Mouse (Mus musculus) midbrain, embryonic 16.5 days (tissue): ENCODE results near the gene Rad51b. TPM values are rescaled to one million over a fixed set of nuclear protein-coding genes. Genes with fewer than 3 reads are reported as not detected.
A peak's percentile ranks its signal among the peaks of the same experiment; 100 is the strongest.

Experiments used
- ATAC-seq: fragments of 200-750 bp; cut with Nextera tagmentation; 2 replicates; pipeline ENCODE4 v1.8.0; 2017; ENCODE audit warnings: moderate TSS enrichment
- H3K27ac ChIP-seq: fragments of 300-500 bp; sonication (generic); 2 replicates; pipeline ENCODE4 v1.5.1; 2014; ENCODE audit warnings: mild to moderate bottlenecking, low read length, mixed read lengths
- H3K27me3 ChIP-seq: fragments of 300-500 bp; sonication (generic); 2 replicates; pipeline ENCODE4 v1.6.1; 2014; ENCODE audit warnings: low read depth, low read length, mixed read lengths; ENCODE audit not compliant: control insufficient read depth, insufficient read depth
- H3K36me3 ChIP-seq: fragments of 300-500 bp; sonication (generic); 2 replicates; pipeline ENCODE4 v1.6.1; 2014; ENCODE audit warnings: mild to moderate bottlenecking, low read length, moderate library complexity, mixed read lengths; ENCODE audit not compliant: control insufficient read depth, insufficient read depth
- H3K4me1 ChIP-seq: fragments of 300-500 bp; sonication (generic); 2 replicates; pipeline ENCODE4 v1.6.1; 2014; ENCODE audit warnings: mild to moderate bottlenecking, low read length, mixed read lengths; ENCODE audit not compliant: control insufficient read depth, insufficient read depth
- H3K4me2 ChIP-seq: fragments of 300-500 bp; sonication (generic); 2 replicates; pipeline ENCODE4 v1.6.1; 2014; ENCODE audit warnings: mild to moderate bottlenecking, low read length, mixed read lengths
- H3K4me3 ChIP-seq: fragments of 300-500 bp; sonication (generic); 2 replicates; pipeline ENCODE4 v1.5.1; 2014; ENCODE audit warnings: low read depth, mild to moderate bottlenecking, low read length, moderate library complexity, mixed read lengths
- H3K9ac ChIP-seq: fragments of 300-500 bp; sonication (generic); 2 replicates; pipeline ENCODE4 v1.6.1; 2014; ENCODE audit warnings: low read depth, low read length, mixed read lengths
- H3K9me3 ChIP-seq: fragments of 300-500 bp; sonication (generic); replicated peaks from 2 replicates; pipeline ENCODE4 v1.6.1; 2014; ENCODE audit warnings: mild to moderate bottlenecking, low read length, mixed read lengths; ENCODE audit not compliant: control insufficient read depth, poor library complexity, severe bottlenecking
- WGBS: fragments of 180-500 bp; shearing (Covaris S2); extraction: QIAGEN DNeasy Blood & Tissue Kit; methylation state at CpG from one replicate; pipeline ENCODE4 v1.1.7; 2014; 5-methylcytosine and 5-hydroxymethylcytosine counted together
- polyA plus RNA-seq: library from polyadenylated mRNA; unstranded; fragments of >200 nt; fragmentation: Nextera tagmentation; extraction: Ambion mirVana; gene quantifications from 2 replicates; pipeline ENCODE4 v1.2.1, GENCODE M21; 2015

Rad51b gene
- polyA plus RNA-seq, 1 experiment from 2014 or later: 1.5 TPM

- Histone ChIP-seq H3K4me2 (peak overlapping the region; percentile 1; the same call in 1 of the 2 replicates), H3K4me1 (peaks cover 19% of the 10 kb centered on the region), H3K27me3 (no peaks in the 10 kb centered on the region; the same call in 1 of the 2 replicates), H3K9me3 (no peaks in the 10 kb centered on the region), H3K27ac (peak overlapping the region; percentile 4), H3K4me3 (no peak overlapping the region), H3K36me3 (no peaks in the 10 kb centered on the region), H3K9ac (peak overlapping the region; percentile 17)
- peak; percentile 78 for ATAC-seq
- WGBS: 3% methylated on average over 10 of the region's 10 CpGs
These were observed 510.3 kb downstream of the Rad51b start for GRCm38 (mm10) chr12:79807410-79807847.

- no peak for ATAC-seq
- H3K27ac ChIP-seq: peak overlapping the region; percentile 14; the same call in 1 of the 2 replicates
- 10% methylated on average over 8 of the region's 8 CpGs for WGBS
- no peak overlapping the region for H3K4me2 ChIP-seq
- H3K9ac ChIP-seq: no peak overlapping the region
- H3K36me3 ChIP-seq: no peaks in the 10 kb centered on the region
- H3K4me3 ChIP-seq: no peak overlapping the region
- H3K4me1 ChIP-seq: peaks cover 19% of the 10 kb centered on the region
- H3K9me3 ChIP-seq: no peaks in the 10 kb centered on the region
- no peaks in the 10 kb centered on the region; the same call in 1 of the 2 replicates for H3K27me3 ChIP-seq
These were observed 510.9 kb downstream of the Rad51b start for GRCm38 (mm10) chr12:79807938-79808401.

DNA sequence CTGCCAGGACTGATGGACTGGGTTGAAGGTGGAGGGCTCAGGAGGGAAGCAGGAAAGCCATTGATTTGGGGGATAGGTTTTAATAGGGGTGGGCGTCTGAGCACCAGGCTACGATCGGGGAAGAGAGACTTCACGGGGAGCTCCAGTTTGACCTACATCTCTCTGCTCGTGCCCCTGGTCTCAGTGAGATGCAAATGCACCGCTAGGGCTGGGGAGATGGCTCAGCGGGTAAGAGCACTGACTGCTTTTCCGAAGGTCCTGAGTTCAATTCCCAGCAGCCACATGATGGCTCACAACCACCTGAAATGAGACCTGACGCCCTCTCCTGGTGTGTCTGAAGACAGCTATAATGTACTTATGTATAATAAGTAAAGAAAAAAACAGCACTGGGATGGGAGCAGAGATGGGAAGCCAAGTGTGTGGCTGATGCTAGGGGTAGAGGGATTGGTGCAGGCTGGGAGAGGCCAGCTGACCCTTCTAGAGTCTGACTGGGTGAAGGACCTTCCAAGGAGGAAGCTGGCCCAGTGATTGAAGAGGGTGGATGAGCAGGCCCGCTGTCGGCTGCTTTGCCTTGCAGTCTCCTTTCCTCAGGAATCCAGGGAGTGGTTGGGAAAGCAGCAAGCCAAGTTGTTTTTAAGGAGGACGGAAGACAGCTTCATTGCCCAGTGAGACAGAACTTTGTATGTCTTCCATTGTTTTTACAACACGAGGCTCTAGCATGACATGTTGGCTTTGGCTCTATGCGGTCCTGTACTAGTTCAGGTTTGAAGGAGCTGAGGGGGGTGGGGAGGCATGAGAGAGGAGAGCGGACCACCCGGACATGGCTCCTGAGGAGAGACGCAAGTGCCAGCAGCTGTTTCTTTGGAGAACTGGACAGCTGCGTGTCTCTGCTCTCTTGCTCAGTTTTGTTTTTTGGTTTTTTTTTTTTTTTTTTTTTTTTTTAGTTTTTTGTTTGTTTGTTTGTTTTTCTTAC is 511.6 kb downstream of the Rad51b start:
- 44% methylated on average over 18 of the region's 18 CpGs for WGBS
- Histone ChIP-seq H3K9ac (no peak overlapping the region), H3K9me3 (no peaks in the 10 kb centered on the region), H3K36me3 (no peaks in the 10 kb centered on the region), H3K27me3 (no peaks in the 10 kb centered on the region; the same call in 1 of the 2 replicates), H3K27ac (peak overlapping the region; percentile 14; the same call in 1 of the 2 replicates), H3K4me1 (peaks cover 21% of the 10 kb centered on the region), H3K4me3 (no peak overlapping the region), H3K4me2 (no peak overlapping the region)
- no peak for ATAC-seq

DNA sequence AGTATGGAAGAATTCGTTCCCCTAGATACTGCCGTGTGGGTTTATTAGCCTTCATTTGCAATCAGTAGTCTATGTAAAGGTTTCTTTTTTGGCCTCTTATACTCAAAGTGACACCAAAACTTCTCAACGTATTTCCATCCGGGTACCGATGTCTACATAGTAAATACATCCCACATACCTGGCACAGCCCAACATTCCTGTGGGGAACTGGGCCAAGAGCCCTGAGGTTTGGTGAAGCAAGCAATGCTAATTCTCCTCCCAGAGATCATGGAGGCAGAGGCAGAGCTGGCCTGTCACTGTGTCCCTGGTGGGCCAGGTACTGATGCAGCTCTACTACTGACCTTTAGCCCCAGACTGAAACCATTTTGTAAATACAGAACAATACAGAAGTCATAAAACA is 512.4 kb downstream of the Rad51b start:
- H3K9me3 ChIP-seq: no peaks in the 10 kb centered on the region
- no peak overlapping the region for H3K4me2 ChIP-seq
- H3K4me1 ChIP-seq: peaks cover 26% of the 10 kb centered on the region
- H3K4me3 ChIP-seq: no peak overlapping the region
- H3K27ac ChIP-seq: no peak overlapping the region
- H3K9ac ChIP-seq: no peak overlapping the region
- H3K36me3 ChIP-seq: no peaks in the 10 kb centered on the region
- ATAC-seq: no peak
- WGBS: 85% methylated on average over 5 of the region's 5 CpGs
- no peaks in the 10 kb centered on the region; the same call in 1 of the 2 replicates for H3K27me3 ChIP-seq

GRCm38 (mm10) chr12:79812422-79812821 is 515.3 kb downstream of the Rad51b start:
- Histone ChIP-seq H3K27me3 (no peaks in the 10 kb centered on the region; the same call in 1 of the 2 replicates), H3K27ac (no peak overlapping the region), H3K36me3 (no peaks in the 10 kb centered on the region), H3K4me3 (no peak overlapping the region), H3K9me3 (no peaks in the 10 kb centered on the region; the same call in 1 of the 2 replicates), H3K4me1 (peaks cover 15% of the 10 kb centered on the region; the same call in 1 of the 2 replicates), H3K9ac (no peak overlapping the region), H3K4me2 (no peak overlapping the region)
- no peak for ATAC-seq
- 33% methylated on average over 8 of the region's 8 CpGs for WGBS

DNA sequence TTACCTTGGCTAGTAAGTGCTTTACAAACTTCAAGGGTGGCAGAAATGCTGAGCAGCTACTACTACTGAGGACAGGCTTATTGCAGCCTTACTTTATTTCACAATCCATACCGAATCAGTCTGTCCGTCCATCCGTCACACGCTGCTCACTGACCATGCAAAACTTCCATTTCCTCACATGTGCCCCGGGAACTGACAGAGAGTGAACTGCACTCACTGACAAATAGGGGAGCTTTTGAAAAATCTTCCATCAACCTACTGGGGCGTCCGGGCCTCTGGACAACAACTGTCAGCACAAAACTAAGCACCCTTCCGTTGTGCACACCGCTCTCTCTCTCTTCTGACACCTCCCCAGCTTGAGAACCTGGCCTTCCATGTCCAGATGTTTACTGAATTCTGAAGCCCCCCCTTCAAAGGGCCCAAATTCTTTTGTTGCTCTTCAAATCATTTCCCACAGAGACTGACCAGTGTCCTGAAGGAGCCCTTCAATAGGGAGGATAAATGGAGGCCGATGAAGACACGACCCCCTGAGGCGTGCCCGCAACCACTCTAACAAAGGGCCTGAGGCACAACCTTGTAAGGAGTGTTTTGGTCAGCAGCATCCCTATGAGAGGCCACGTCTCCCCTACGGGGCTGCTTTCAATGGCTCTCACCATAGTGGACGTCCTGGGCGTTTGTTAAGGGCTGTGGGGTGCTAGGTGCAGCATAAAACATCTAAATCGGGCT is 515.9 kb downstream of the Rad51b start:
- H3K36me3 ChIP-seq: no peaks in the 10 kb centered on the region
- WGBS: 25% methylated on average over 18 of the region's 18 CpGs
- ATAC-seq: no peak
- H3K9me3 ChIP-seq: no peaks in the 10 kb centered on the region; the same call in 1 of the 2 replicates
- H3K27ac ChIP-seq: no peak overlapping the region
- H3K4me1 ChIP-seq: peaks cover 12% of the 10 kb centered on the region; the same call in 1 of the 2 replicates
- H3K4me2 ChIP-seq: no peak overlapping the region
- no peaks in the 10 kb centered on the region; the same call in 1 of the 2 replicates for H3K27me3 ChIP-seq
- no peak overlapping the region for H3K9ac ChIP-seq
- no peak overlapping the region for H3K4me3 ChIP-seq

GRCm38 (mm10) chr12:79813566-79814305 is 516.7 kb downstream of the Rad51b start:
- H3K4me1 ChIP-seq: peaks cover 10% of the 10 kb centered on the region; the same call in 1 of the 2 replicates
- H3K4me2 ChIP-seq: no peak overlapping the region
- no peaks in the 10 kb centered on the region; the same call in 1 of the 2 replicates for H3K27me3 ChIP-seq
- no peak overlapping the region for H3K9ac ChIP-seq
- 22% methylated on average over 8 of the region's 8 CpGs for WGBS
- no peak overlapping the region for H3K27ac ChIP-seq
- H3K9me3 ChIP-seq: no peaks in the 10 kb centered on the region; the same call in 1 of the 2 replicates
- no peaks in the 10 kb centered on the region for H3K36me3 ChIP-seq
- no peak overlapping the region for H3K4me3 ChIP-seq
- no peak for ATAC-seq
